Mouse (Mus musculus) heart, postnatal 36 days (tissue): Measurements from ENCODE around the gene Gm8298. TPM values are rescaled to one million over a fixed set of nuclear protein-coding genes. Genes with fewer than 3 reads are reported as not detected.
"Not testable (repeated sequence)": the region's sequence is repeated elsewhere in the genome, so short reads cannot be mapped to it uniquely, and the experiment has no call there.

Source experiments
- DNase-seq, 2 experiments: peaks; one replicate each; pipeline ENCODE4 v3.0.0; 2021 to 2022
- intact Hi-C: fragments of 180-260 bp; cut with DNase I; formaldehyde crosslinking; loops from one replicate; pipeline ENCODE4 v1.15.1; 2025
- total RNA-seq, 2 experiments: library from RNA; stranded (reverse); gene quantifications; 2 replicates each; pipeline ENCODE4 v1.2.3; 2021

Gene Gm8298
- not detected for total RNA-seq

DNA sequence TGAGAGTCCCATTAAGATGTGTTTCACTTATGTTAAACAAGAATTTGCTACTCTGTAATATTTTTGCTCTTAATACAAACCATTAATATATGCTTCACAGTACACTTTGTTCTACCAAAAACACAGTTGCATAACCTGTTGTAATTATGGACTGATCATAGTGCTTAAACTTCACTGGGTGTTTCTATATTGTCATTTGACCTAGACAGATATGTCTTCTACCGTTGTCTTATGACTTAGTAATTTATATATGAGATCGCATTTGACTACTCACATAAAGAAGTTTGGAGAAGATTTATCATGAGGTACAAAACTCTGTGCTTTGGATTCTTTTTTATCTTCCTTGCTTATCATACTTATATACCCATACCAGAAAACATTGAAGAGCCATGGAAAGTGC is at the start of gene Gm8298:
Gene Gm8298 (plus strand): TSS at position 301 of the 400 bp plus-strand sequence.
- intact Hi-C loops: no loop called here
- no peak for DNase-seq

DNA sequence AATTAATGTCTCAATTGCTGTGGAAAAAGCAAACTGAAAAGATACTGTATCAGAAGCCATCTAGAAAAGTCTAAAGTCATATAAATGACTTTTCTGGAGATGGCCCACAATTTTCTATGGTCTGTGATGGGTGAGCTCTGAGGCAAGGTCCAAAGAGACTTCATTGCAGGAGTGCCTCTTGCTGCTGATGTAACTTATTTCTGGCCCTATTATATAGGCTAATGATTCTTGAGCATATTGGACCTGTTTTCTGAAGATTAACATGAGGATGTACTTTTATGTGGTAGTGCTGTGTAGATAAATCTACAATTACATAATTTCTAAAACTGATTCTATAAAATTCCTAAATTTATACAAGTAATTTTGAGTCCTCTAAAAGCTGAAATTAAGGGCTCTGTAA is 47.7 kb upstream of the Gm8298 start:
- DNase-seq: no peak
- intact Hi-C loops: no loop called here

DNA sequence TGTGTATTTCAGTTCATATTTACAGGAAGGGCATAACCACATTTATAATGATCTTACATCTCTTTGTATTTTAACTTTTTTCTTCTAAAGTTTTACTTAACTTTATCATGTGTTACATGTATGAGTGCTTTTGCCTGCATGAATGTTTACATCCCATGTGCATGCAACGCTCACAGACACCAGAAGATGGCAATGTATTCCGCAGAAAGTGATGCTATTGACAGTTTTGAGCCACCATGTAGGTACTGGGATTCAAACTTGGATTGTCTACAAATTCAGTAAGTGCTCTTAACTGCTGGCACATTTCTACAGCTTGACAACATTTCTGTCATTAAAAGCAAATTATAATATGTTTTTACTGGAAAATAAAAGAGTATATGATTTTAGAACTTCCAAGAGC is 9.9 kb downstream of the Gm8298 start:
- peak; percentile 16 to 38 for DNase-seq
- intact Hi-C loops: loop anchor here (2.0 to 5.0 kb wide), 2 partner anchors 187 to 240 kb away; no protein-coding TSS in a partner anchor

DNA sequence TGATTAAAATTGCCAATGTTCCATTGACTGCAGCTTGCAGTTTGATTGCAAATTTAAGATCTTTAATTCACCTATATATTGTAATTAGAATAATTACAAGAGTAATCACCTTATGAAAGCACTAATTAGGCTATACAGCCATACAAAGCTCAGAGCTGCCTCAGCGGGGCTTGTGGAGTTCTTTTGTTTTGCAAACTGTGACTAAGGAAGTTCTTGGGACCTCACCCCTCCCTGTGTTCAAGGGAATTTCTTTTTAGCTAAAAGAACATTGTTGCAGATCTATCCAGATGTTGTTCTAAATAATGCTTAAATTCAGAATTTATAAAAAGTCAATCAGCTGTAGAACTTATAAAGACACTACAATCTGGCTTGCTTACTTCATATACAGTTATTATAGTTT is 16.8 kb downstream of the Gm8298 start:
- intact Hi-C loops: not testable (repeated sequence)

DNA sequence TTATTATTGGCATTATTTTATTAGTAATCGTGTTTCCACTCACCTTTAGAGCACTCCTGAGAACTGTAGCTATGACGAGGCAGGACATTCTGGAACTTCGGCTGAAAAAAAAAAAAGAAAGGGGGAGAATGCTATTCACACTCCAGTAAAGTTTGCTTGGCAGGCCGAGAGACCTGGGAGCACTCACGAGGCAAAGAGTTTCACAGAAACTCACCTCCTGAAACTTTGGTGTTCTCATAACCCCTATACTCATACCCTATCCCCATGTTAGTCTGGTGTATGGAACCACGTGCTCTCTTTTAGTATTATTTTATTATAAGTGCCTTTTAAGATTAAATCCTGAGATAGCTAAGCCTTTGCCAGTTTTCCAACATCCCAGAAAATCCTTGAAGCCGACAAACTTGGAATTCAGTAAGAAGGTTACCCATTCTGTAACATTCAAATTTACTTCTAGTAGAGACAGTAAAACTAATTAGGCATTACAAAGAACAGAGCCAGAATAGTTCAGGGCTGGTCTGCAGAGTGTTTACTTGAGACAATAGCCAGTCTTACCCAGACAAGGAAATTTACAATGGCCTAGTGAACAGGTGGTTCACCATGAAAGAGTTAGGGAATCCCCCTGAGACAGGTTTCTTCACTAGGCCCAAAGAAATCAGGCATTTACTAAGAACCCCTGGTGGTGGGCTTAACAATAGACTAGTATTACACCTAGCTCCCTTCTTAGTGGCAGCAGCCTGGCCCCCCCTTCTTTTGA is 19.1 kb downstream of the Gm8298 start:
- DNase-seq, intact Hi-C loops: not testable (repeated sequence)

More for the DNA sequence above, 16.8 kb downstream of the Gm8298 start:
- DNase-seq: not testable (repeated sequence)

DNA sequence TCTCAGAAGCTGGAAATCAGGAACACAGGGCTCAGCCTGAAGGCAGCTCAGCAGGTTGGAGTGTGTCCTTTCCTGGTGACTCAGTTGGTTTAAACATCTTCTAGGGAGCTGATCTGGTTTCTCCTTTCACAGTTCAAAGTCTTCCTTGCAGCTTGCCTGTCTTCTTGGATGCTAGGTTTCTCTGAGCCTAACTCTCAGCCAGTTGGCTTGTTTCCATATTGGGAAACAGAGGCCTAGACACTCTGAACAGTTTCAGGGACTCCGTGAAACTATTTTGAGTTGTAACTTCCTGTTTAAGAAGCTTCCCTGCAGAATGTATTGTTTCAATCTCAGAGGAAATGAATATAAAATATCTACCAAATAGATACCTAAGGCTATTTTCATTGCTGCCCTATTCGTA is 32.4 kb downstream of the Gm8298 start:
- no peak for DNase-seq
- intact Hi-C loops: no loop called here

DNA sequence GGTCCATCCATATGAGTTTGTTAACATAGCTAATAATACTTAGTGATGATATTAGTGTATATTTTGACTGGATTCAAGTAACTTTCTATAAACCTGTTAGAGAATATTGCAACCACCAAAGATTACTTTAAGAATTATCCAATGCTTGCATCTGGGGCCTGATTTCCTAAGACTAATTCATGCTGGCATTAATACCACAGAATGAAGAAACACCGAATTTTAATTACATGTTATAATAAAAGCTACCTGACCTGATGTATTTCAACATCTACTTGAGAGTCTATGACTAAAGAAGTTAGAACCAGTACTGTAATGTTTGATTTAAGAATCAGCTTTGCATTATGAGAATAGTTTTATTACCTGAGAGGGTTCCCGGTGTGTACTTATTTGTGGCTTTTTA is 64.1 kb downstream of the Gm8298 start, which contains the start of gene C130079G13Rik:
Gene C130079G13Rik (plus strand): TSS at position 301 of the 400 bp plus-strand sequence.
- intact Hi-C loops: no loop called here
- no peak for DNase-seq

Other genes with a start within 250 kb of the Gm8298 start
- not detected for gene Gm5538, start 131.3 kb upstream of the Gm8298 start, total RNA-seq
- gene C130079G13Rik, start 64.2 kb downstream of the Gm8298 start, total RNA-seq: not detected
- not detected for gene Aadacl2, start 145.7 kb downstream of the Gm8298 start, total RNA-seq
- not detected for gene Aadac, start 164.7 kb downstream of the Gm8298 start, total RNA-seq
- gene Sucnr1, start 220.8 kb downstream of the Gm8298 start, total RNA-seq: not detected